Mouse (Mus musculus): ENCODE measurements around the gene Gabrd.

DNA sequence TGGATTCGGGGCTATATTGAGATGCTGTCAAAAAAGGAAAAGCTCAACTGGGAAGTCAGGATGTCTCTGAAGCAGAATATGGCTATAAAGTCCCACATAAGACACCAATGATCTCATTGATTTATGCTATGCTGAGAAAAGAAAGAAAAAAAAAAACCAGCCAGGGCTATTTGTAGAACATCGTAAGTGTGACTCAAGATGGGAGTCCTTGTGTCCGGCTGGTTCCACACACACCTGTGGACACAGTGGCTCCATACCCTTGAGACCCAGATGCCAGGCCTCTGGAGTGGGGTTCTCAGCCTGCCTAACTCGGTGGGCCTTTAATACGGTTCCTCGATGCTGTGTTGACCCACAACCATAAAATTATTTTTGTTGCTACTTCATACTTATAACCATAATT is 14.2 kb upstream of the Gabrd start:
- TF ChIP-seq CTCF (IDR thresholded peaks at IDR 0.05; ENCODE audit: borderline replicate concordance, insufficient read depth, low read length) (no peak), POLR2A (IDR thresholded peaks at IDR 0.05; ENCODE audit: low read depth, low read length) (no peak)

Data from embryonic fibroblast, embryonic 13.5 days (primary cell).